Mouse (Mus musculus) myocyte (in vitro differentiated cells): Measurements from ENCODE around the gene Dock1. TPM values are rescaled to one million over a fixed set of nuclear protein-coding genes. Genes with fewer than 3 reads are reported as not detected.
A peak's percentile ranks its signal among the peaks of the same experiment; 100 is the strongest.

Experiments used
- H3K27me3 ChIP-seq: one replicate; pipeline ENCODE4 v1.6.1; 2011; ENCODE audit not compliant: control insufficient read depth, insufficient read depth, insufficient read length
- H3K36me3 ChIP-seq: one replicate; pipeline ENCODE4 v1.6.1; 2011; ENCODE audit not compliant: control insufficient read depth, insufficient read depth
- H3K4me2 ChIP-seq: one replicate; pipeline ENCODE4 v1.6.1; 2011; ENCODE audit warnings: low read depth, control low read depth
- H3K4me3 ChIP-seq: one replicate; pipeline ENCODE4 v1.5.1; 2011; ENCODE audit warnings: mild to moderate bottlenecking, control low read depth, moderate library complexity
- H3K79me2 ChIP-seq: one replicate; pipeline ENCODE4 v1.6.1; 2011; ENCODE audit not compliant: control insufficient read depth, insufficient read depth
- H3ac ChIP-seq: one replicate; pipeline ENCODE4 v1.6.1; 2011; ENCODE audit not compliant: control insufficient read depth, insufficient read length
- CEBPB ChIP-seq: IDR thresholded peaks from 2 replicates; pipeline ENCODE4 v1.6.1; 2011; ENCODE audit warnings: mild to moderate bottlenecking, moderate library complexity; ENCODE audit not compliant: poor library complexity, insufficient read depth, severe bottlenecking
- E2F4 ChIP-seq: IDR thresholded peaks from one replicate; pipeline ENCODE4 v1.6.1; 2011; ENCODE audit warnings: mild to moderate bottlenecking, control low read depth, moderate library complexity; ENCODE audit not compliant: insufficient read depth
- MAX ChIP-seq: IDR thresholded peaks from one replicate; pipeline ENCODE4 v1.6.1; 2011; ENCODE audit warnings: low read depth, mild to moderate bottlenecking, control low read depth
- MYOD1 ChIP-seq, 3 experiments: IDR thresholded peaks; one replicate each; pipeline ENCODE4 v1.6.1; 2011; ENCODE audit warnings: control low read depth in 2 of 3, low read depth in 2 of 3, mild to moderate bottlenecking in 2 of 3, moderate library complexity in 1 of 3; ENCODE audit not compliant: insufficient read length in 2 of 3, control insufficient read depth in 1 of 3
- MYOG ChIP-seq, 3 experiments: IDR thresholded peaks; one replicate each; pipeline ENCODE4 v1.6.1; 2011; ENCODE audit warnings: control low read depth in 2 of 3, low read depth in 2 of 3, mild to moderate bottlenecking in 2 of 3; ENCODE audit not compliant: insufficient read length in 2 of 3, control insufficient read depth in 1 of 3, insufficient read depth in 1 of 3
- POLR2A ChIP-seq: IDR thresholded peaks from one replicate; pipeline ENCODE4 v1.6.1; 2011; ENCODE audit warnings: low read depth, mild to moderate bottlenecking, control low read depth, moderate library complexity; ENCODE audit not compliant: insufficient read length
- POLR2AphosphoS2 ChIP-seq: IDR thresholded peaks from one replicate; pipeline ENCODE4 v1.6.1; 2011; ENCODE audit warnings: low read depth, control low read depth; ENCODE audit not compliant: insufficient read length
- REST ChIP-seq: IDR thresholded peaks from one replicate; pipeline ENCODE4 v1.6.1; 2011; ENCODE audit warnings: mild to moderate bottlenecking, control low read depth, moderate library complexity; ENCODE audit not compliant: insufficient read depth, insufficient read length
- SRF ChIP-seq: IDR thresholded peaks from one replicate; pipeline ENCODE4 v1.6.1; 2011; ENCODE audit warnings: low read depth; ENCODE audit not compliant: control insufficient read depth, insufficient read length
- TCF12 ChIP-seq: IDR thresholded peaks from one replicate; pipeline ENCODE4 v1.6.1; 2011; ENCODE audit warnings: mild to moderate bottlenecking, control low read depth; ENCODE audit not compliant: poor library complexity, insufficient read depth, severe bottlenecking
- TCF3 ChIP-seq: IDR thresholded peaks from one replicate; pipeline ENCODE4 v1.6.1; 2011; ENCODE audit warnings: low read depth, control low read depth; ENCODE audit not compliant: insufficient read length
- USF1 ChIP-seq: IDR thresholded peaks from one replicate; pipeline ENCODE4 v1.6.1; 2011; ENCODE audit warnings: low read depth, mild to moderate bottlenecking, control low read depth, moderate library complexity
- polyA plus RNA-seq: library from polyadenylated mRNA; unstranded; fragments of >200 nt; fragmentation: generic; extraction: Trizol; gene quantifications from one replicate; pipeline ENCODE4 v1.2.1, GENCODE M21; 2012; ENCODE audit warnings: missing spikeins

Gene Dock1
- polyA plus RNA-seq, 1 experiment = 6.2 TPM

- Histone ChIP-seq H3K4me3 (no peak overlapping the region), H3K79me2 (no peaks in the 10 kb centered on the region), H3K36me3 (no peaks in the 10 kb centered on the region), H3K4me2 (no peak overlapping the region), H3K27me3 (no peaks in the 10 kb centered on the region), H3ac (no peak overlapping the region)
- no peak for TF ChIP-seq POLR2AphosphoS2
- TF ChIP-seq TCF3 = no peak
- no peak for TF ChIP-seq USF1
- TF ChIP-seq POLR2A = no peak
- no peak for TF ChIP-seq CEBPB
- no peak for TF ChIP-seq E2F4
- no peak for TF ChIP-seq MAX
- TF ChIP-seq MYOD1 (IDR thresholded peaks at IDR 0.05; ENCODE audit: control insufficient read depth in 1 of 3, insufficient read length in 2 of 3, low read depth in 2 of 3) = no peak
- no peak for TF ChIP-seq REST
Observed at GRCm38 (mm10) chr7:135038930-135039329, 368.5 kb downstream of the Dock1 start.

- Histone ChIP-seq H3K4me2 (no peak overlapping the region), H3ac (no peak overlapping the region), H3K79me2 (no peaks in the 10 kb centered on the region), H3K27me3 (no peaks in the 10 kb centered on the region), H3K36me3 (no peaks in the 10 kb centered on the region), H3K4me3 (no peak overlapping the region)
- TF ChIP-seq TCF3 = no peak
- TF ChIP-seq POLR2A = no peak
- no peak for TF ChIP-seq MAX
- no peak for TF ChIP-seq CEBPB
- TF ChIP-seq USF1 = no peak
Observed at GRCm38 (mm10) chr7:135043931-135044765, 373.7 kb downstream of the Dock1 start.

- Histone ChIP-seq H3ac (no peak overlapping the region), H3K4me3 (no peak overlapping the region), H3K36me3 (no peaks in the 10 kb centered on the region), H3K79me2 (no peaks in the 10 kb centered on the region), H3K27me3 (no peaks in the 10 kb centered on the region), H3K4me2 (no peak overlapping the region)
- no peak for TF ChIP-seq REST
- TF ChIP-seq CEBPB = no peak
- TF ChIP-seq POLR2AphosphoS2 = no peak
- TF ChIP-seq TCF3 = no peak
- no peak for TF ChIP-seq USF1
- no peak for TF ChIP-seq E2F4
Observed at GRCm38 (mm10) chr7:135049416-135049815, 379.0 kb downstream of the Dock1 start.

- Histone ChIP-seq H3ac (no peak overlapping the region), H3K27me3 (no peaks in the 10 kb centered on the region), H3K4me2 (no peak overlapping the region), H3K4me3 (no peak overlapping the region), H3K79me2 (no peaks in the 10 kb centered on the region), H3K36me3 (no peaks in the 10 kb centered on the region)
- TF ChIP-seq MYOD1 (IDR thresholded peaks at IDR 0.05; ENCODE audit: control insufficient read depth in 1 of 3, insufficient read length in 2 of 3, low read depth in 2 of 3) (peak in 2 of 3 experiments; percentile 40 to 54), TCF12 (no peak)
Observed at GRCm38 (mm10) chr7:135053186-135053715, 382.8 kb downstream of the Dock1 start.

GRCm38 (mm10) chr7:135054664-135055063 is 384.2 kb downstream of the Dock1 start:
- no peaks in the 10 kb centered on the region for H3K36me3 ChIP-seq
- H3K27me3 ChIP-seq = no peaks in the 10 kb centered on the region
- no peak overlapping the region for H3ac ChIP-seq
- no peak for TF ChIP-seq MYOD1 (IDR thresholded peaks at IDR 0.05; ENCODE audit: control insufficient read depth in 1 of 3, insufficient read length in 2 of 3, low read depth in 2 of 3)
- no peak for TF ChIP-seq MYOG (IDR thresholded peaks at IDR 0.05; ENCODE audit: control insufficient read depth in 1 of 3, insufficient read depth in 1 of 3, insufficient read length in 2 of 3, low read depth in 2 of 3)
- TF ChIP-seq SRF = no peak
- no peak for TF ChIP-seq REST
- TF ChIP-seq TCF12 = no peak
- no peak for TF ChIP-seq TCF3
- no peaks in the 10 kb centered on the region for H3K79me2 ChIP-seq
- no peak overlapping the region for H3K4me2 ChIP-seq
- no peak overlapping the region for H3K4me3 ChIP-seq
